Mouse (Mus musculus) bone marrow macrophage, adult 2 months (primary cell): ENCODE measurements at regions not wholly inside any gene's neighbourhood (a gene's known extent, or its start where the extent isn't known, plus 50 kb on each side); places are given as distances from the start of the nearest gene placed in this dataset.

Experiments
- CTCF ChIP-seq: IDR thresholded peaks from 2 replicates; pipeline ENCODE4 v1.5.1; 2012; ENCODE audit warnings: low read depth, mild to moderate bottlenecking, low read length, moderate library complexity
- POLR2A ChIP-seq: IDR thresholded peaks from 2 replicates; pipeline ENCODE4 v1.6.1; 2012; ENCODE audit warnings: mild to moderate bottlenecking, low read depth, low read length, borderline replicate concordance

- TF ChIP-seq CTCF (no peak), POLR2A (no peak)
These were observed 84.4 kb upstream of the Cd93 start for GRCm38 (mm10) chr2:148527755-148528154.
